Mouse (Mus musculus) adrenal gland, adult 2 months (tissue): Measurements from ENCODE around the gene Olfr522. TPM values are rescaled to one million over a fixed set of nuclear protein-coding genes. Genes with fewer than 3 reads are reported as not detected.
"Not testable (repeated sequence)": the region's sequence is repeated elsewhere in the genome, so short reads cannot be mapped to it uniquely, and the experiment has no call there.

Experiments
- DNase-seq: peaks from one replicate; pipeline ENCODE4 v3.0.0; 2021
- polyA plus RNA-seq: library from polyadenylated mRNA; depleted of rRNA; stranded (reverse); fragments of >200 nt; gene quantifications from 2 replicates; pipeline ENCODE4 v1.2.3, GENCODE M21; 2012
- total RNA-seq, 2 experiments: library from RNA; stranded (reverse); gene quantifications; 2 replicates each; pipeline ENCODE4 v1.2.3; 2021

The Olfr522 gene
- total and polyA plus RNA-seq, 3 experiments = not detected

DNA sequence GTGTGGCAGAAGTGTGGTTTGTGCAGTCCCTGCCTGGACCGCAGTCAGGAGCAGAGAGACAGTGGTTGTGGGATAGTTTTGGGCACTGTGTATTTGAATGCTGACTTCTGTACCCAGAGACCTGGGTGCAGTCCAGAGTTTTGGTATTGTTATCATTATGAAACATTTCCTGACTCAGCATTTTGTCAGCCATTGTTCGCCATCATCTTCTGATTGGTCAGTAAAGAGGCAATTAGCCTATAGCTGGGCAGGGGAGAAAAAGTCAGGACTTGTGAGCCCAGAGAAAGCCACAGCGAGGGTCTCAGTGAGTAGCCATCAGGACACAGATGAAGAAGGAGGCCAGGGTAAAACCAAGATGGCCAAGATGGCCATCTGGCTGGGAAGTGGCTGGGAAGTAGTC, 4.2 kb downstream of the Olfr522 start:
- no peak for DNase-seq

DNA sequence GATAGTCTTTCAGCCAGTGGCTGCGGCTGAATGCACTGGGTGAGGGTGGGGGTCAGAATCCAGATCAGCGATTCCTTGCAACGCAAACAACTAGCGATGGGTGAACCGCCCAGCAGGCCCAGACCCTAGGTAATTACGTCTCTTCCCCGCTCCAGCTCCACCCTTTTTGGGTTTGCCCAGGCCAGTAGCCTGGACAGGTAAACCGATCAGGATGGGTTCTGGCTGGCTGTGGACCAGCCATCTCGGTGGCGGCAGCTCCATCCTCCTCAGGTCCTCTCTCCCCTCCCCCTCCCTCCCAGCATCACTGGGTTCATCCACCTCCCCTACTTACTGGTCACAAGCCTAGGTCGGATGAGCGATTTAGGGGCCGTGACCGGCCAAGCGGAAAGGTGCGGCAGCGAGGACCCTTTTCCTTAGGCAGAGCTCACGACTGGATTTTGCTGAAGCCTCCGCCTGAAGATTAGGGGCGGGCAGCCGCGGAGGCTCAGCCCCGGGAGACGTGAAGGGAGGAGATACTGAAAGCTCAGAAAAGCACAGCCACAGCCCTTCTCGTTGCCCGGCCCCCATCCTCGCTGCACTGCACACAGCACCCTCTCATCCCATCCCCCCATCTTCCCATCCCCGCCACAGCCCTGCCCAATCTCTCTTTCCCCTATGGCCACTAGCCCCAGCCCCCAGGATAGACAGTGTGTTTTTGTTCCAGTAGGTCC, 10.2 kb downstream of the Olfr522 start, which contains the start of gene Sprn:
Gene Sprn (minus strand): TSS at position 660 of the 710 bp plus-strand sequence.
- DNase-seq = no peak

DNA sequence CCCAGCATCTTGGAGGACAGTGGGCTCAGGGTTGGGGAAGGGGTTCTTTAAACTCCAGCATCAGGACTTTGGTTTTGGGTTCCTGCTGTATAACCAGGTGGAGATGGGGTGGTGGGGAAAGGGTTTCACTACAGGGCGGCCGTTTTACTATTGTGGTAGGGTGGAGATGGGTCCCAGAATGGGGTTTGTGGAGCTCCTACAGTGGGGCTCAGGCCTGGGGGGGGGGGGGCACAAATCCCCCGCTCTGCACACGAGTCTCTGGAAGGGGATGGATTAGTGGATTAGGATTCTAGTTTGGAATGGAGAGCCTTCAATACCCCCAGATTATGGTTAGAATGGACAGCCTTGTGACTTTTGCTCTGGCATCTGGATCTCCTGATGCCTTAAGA, 10.7 kb downstream of the Olfr522 start:
- no peak for DNase-seq

DNA sequence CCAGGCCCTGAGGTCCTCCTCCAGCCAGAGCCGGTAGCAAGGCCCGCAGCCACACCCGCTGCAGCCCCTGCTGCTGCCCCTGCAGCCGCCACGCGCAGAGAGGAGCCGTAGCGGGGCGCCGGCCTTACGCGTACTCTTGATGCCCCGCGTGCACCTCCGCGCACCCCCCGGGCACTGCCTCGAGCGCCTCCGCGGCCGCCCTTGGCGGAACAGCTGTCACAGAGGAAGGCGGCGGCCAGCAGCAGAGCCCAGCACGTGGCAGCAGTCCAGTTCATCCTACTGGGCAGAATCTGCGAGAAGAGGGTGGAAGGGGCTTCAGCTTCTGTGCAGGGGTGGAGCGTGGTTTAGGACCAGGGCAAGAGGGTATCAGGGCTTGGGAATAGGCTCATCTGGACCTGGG, 11.2 kb downstream of the Olfr522 start:
- DNase-seq = peak; percentile 31

DNA sequence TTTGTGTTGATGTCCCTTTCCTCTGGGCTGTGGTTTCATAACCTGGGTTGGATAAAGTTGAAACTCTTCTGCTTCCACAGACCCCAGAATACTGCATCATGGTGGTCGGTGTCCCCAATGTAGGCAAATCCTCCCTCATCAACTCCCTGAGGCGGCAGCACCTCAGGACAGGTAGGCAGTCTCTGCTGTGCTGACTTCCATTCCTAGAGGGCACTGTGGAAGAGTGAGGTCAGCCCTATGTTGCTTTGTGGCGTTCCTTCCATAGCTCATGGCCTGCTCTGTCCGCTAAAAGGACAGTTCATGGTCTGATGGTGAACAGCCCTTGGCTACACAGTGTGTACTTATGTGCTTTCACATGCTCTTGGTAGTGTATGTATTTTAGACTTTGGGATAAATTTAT, 20.0 kb downstream of the Olfr522 start:
- DNase-seq = no peak

DNA sequence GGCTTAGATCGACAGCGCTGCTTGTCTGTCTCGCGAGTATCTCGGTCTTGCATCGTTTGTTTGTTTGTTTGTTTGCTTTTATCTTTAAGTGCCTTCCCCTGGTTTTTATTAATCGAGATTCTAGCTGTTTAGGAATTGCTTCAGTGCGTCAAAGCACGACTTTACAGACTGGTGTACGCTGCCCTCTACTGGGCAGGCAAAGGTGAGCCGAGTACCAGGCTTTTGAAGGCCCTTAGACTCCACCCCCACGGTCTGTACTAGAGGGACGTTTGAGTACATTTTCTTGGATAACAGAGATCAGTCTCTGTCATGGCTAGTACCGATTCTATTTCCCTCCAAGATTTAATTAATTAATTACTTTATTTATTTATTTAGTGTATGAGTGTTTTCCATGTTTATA, 23.2 kb downstream of the Olfr522 start:
- DNase-seq = peak; percentile 75

DNA sequence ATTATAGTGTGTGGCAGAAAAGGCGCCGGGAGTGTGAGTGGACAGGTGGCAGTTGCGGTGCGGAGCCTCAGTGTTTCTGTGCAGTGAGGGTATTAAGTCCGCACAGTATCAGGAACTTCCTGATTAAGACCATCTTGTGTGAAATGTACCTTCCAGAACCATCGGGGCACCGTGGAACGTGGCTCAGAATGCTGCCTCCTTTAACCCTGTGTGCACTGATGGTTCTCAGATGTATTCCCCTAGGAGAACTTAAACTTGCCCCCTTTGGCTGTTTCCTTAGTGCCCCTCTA, 26.6 kb downstream of the Olfr522 start:
- no peak for DNase-seq

DNA sequence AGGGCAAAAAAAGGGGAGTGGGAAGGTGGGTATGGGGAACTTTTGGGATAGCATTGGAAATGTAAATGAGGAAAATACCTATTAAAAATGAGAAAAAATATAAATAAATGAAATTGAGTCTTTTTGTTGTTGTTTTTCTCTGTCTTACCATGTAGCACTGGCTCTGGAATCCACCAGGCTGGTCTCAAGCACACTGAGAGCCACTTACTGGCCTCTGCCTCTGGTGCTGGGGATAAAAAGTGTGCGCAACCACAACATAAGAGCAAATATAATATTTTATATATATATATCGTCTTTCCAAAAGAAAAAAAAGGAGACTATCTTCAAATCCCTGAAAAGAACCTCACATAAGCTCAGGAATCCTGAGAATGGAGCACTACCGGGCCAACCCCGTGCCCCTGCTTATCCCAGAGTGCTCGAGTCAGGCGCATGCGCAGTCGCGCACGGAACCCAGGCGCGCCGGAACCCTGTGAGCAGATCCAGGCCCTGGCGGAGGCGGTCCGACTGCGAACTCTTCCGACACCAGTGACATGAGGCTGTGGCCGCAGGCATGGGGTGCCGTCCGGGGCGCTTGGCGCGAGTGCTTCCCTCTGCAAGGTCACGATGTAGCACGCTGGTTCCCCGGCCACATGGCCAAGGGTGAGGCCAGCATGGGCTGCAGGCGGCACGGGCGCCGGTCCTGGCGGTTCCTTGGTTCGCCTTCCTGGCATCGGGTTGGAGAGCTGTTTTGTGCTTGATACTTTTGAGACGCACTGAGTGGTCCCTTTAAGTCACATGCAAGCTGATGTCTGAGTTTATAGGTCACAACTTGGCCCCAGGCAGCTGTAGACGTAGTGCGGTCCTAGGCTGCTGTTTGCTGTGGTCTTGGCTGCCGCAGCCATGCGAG, 27.2 kb downstream of the Olfr522 start, which contains the start of gene Mtg1:
Gene Mtg1 (plus strand): TSS at position 430 of the 886 bp plus-strand sequence.
- DNase-seq = peak; percentile 97

DNA sequence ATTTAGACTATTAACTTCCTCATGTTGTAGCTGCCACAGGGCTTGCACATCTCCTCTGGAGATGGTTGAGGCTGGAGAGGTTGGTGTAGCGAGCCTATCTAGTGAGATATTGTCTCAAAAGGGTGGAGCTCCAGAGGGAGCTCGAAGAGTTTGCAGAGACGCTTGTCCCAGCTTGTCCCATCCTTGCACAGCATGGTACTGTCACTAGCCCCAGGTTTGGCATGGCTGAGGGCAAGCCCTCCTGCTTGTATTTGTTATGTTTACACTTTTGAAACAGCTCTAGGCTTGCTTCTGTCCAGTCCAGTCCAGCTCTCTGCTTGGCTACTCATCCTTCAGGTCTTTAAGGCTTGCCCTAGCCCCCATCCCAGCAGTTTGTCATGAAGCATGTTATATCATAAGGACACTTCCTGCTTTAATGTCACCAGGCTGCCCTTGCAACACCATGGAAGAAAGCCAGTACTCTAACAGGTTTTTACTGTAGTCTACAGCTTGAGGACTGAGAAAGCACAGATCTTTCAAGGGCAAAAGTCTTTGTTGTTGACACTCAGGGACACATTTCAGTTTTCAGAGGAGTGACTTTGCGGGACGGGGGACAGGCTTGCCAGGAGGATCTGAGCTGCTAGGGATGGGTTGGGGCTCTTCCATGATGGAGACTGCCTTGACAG, 29.3 kb downstream of the Olfr522 start:
- DNase-seq = peak; percentile 51

DNA sequence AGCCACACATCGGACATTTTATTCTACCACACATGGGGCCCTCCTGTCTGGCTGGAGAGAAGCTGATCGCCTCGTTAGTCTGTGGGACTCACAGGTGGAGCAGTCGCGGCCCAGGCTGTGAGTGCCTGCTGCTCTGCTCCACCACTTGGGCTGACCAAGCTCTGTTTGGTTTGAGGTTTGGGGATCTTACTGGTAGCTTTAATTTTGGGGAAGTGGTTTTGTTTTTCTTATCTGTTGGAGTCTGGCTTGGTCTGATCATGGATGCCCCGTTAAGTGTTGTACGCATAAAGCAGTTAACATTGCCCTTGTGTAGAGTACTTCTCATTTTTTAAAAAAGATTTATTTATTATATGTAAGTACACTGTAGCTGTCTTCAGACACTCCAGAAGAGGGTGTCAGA, 30.5 kb downstream of the Olfr522 start:
- DNase-seq = not testable (repeated sequence)

DNA sequence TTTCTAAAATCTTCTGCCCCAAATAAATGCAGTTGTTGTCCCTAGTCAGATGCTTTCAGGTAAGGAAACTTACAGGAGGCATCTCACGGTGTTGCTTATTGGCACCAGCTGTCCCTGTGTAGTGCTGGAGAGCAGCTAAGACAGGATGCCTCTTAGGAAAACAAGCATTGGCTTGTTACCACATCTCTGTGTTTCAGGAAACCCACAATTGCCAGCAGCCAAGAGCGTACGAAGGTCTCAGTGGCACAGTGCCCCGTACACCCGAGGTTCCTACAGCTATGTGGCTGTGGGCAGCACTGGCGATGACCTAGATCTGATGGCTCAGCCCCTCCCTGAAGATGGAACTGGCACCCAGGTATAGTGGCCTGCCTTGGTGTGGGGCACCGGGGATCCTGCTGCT, 32.4 kb downstream of the Olfr522 start:
- not testable (repeated sequence) for DNase-seq

DNA sequence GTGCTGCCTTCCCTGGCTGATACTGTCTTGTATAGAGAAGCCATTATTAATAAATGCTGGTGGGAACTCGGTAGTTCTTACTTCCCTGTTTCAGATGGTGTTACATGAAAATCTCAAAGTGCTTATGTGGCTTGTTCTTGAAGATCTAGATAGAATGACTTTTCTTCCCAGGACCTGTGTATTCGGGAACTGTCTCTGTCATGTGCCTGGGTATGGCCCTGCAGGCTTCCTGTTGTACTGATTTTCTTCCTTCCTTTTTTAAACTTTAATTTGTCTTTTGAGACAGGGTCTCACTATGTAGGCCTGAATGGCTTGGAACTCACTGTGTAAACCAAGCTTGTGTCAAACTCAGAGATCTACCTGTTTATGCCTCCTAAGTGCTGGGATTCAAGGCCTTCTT, 36.7 kb downstream of the Olfr522 start:
- no peak for DNase-seq

DNA sequence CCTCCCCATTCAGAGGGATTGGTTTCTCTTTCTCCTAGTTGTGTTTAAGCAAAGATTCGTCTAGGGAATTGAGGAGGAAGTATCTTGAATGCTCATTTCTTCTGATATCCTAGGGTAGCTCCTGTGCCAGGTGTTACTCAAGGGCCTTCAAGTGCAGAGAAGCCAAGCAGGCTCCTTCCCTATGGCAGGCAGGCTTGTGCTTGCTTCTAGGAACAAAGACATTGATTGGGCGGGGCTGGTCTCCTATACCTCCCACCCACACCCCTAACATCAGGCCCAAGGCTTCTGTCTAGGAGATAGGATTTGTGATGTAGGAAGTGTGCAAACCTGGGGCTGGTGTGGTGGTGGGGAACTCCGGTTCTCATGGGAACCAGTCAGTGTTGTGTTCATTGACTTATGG, 37.6 kb downstream of the Olfr522 start:
- no peak for DNase-seq

DNA sequence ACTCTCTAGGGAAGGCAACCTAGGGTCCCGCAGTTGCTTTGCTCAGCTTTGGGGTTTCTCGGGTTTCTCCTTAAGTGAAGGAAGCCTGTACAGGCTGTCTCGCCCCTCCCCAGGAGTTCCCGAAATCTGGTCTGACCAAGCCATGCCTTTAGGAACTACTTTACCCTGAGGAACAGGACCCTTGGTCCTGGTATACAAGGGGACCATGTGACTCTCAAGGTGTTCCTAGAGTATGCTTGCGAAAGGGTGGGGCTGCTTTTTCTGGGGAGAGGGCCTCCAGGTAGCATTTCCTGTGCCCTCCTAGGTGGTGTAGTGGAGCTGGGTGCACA, 38.6 kb downstream of the Olfr522 start:
- DNase-seq = no peak

DNA sequence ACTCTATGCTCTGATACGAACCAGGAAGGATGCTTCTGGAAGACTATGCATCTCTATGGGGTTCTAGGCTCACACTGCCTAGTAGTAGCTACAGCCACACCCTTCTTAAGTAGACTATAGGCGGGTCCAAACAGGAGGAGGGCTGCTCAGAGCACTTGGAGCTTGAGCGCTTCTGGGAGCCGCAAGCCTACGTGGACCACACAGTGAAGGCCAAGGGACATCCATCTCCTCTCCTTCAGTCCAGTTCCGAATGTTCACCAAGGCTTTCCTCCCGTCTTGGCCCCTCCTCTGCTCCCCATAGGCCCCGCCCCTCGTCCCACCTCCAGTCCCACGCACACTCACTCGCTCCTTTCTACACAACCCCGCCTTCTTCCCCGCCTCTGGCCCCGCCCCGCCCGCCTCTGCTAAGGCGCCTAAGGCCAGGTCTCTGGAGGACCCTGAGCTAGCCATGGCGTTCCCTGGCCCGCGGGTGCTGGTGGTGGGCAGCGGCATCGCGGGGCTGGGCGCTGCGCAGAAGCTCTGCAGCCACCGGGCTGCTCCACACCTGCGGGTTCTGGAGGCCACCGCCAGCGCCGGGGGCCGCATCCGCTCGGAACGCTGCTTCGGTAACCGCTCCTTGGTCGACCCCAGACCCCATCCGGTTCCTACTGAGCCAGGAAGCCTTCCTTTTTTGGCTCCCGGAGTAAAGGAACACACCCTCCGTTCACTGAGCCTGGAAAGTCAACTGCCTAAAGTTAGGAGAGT, 39.1 kb downstream of the Olfr522 start:
- peak; percentile 97 for DNase-seq

DNA sequence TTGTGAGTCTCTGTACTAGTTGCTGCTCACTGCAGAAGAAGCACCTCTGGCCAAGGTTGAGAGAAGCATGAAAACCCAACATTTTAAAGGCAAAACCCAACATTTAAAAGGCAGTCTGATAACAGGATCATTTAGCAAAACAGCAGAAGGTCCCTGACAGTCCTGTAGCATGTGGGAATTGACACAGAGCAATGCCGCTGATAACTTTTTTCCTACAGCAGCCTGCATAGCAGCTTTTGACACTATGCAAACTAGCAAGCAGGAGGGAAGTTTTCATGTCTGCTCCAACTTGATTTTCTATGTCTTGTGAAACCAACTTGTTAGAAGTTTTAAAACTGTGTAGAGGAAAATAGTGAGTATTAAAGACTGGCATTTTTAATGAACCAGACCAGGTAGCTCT, 40.2 kb downstream of the Olfr522 start:
- DNase-seq = no peak

DNA sequence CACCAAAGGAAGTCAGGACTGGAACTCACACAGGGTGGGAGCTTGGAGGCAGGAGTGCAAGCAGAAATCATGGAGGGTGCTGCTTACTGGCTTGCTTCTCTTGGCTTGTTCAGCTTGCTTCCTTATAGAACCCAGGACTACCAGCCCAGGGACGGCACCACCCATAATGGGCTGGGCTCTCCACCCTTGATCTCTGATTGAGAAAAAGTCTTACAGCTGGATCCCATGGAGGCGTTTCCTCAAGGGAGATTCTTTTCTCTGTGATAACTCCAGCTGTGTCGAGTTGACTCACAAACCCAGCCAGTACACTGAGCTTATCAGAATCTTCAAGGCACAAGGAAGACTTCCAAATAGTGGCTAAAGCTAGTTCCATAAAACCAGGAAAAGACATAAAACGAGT, 41.8 kb downstream of the Olfr522 start:
- DNase-seq = no peak

DNA sequence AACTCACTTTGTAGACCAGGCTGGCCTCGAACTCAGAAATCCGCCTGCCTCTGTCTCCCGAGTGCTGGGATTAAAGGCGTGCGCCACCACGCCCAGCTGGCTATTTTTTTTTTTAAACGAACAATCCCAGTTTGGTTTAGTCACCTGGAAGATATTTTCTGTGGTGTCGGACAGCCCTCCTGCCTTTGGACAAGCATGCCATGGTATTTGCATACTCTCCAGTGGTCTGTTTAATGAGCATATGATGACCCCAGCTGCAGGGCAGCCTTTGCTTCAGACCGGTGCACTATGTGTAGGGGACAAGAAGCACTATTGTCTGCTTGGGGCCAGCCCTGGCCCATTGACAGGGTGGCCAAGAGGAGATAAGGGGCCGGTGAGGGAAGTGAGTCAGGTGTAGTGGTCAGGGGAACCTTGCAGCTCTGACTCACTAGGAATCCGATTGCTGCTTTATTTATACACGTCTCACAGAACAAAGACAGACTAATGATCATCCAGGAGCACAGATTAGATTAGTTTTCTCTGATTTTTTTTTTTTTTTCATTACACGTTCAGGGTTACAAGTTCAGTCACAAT, 43.1 kb downstream of the Olfr522 start:
- DNase-seq = no peak

DNA sequence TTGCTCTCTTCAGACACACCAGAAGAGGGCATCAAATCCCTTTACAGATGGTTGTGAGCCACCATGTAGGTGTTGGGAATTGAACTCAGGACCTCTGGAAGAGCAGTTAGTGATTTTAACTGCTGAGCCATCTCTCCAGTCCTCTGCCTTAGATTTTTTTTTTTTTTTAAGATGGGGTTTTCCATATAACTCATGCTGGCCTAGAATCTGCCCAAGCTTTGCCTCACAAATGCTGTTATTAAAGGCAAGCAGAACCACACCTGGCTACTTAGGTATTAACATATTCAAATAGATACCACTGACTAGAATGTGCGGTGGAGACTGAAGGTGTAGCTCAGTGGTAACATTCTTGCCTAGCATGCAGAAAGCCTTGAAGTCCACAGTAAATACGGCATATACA, 44.1 kb downstream of the Olfr522 start:
- no peak for DNase-seq

DNA sequence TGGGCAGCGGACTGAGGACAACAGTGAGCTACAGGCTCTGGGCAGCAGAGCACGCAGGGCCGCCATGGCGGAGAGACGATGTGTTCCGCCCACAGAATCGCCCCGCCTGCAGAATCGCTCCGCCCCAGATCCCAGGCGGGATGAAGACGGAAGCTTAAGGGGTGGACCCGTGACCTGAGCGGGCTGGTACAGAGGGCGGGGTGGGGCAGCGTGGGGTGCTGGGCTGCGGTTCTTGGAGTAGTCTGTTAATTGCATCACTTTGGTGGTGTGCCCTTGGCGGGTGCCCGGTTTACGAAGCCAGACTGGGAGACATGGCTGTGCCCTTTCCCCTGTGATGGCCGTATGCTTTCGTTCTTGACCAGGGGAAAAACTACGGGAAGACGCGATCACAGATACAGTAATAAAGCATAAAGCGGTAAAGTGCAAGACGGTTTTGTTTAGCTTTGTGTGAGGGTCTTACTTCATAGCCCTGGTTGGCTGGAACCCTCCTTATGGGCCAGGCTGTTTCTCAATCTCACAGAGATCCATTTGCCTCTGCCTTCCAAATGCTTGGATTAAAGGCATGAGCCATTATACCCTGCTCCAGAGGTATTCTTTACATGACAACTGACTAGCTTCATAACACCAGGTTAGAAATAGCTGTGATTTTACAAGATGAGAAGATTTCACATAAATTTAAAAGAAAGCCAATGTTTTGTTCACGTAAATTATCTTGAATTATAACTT, 48.1 kb downstream of the Olfr522 start, which contains the start of gene Echs1:
Gene Echs1 (minus strand): TSS at position 148 of the 726 bp plus-strand sequence.
- peak; percentile 97 for DNase-seq
